Mouse (Mus musculus) cerebellum, adult 2 months (tissue): Measurements from ENCODE around the gene C330021F23Rik.

Experiments
- CTCF ChIP-seq: fragments of 200-500 bp; IDR thresholded peaks from 2 replicates; pipeline ENCODE4 v1.5.1; 2011; ENCODE audit warnings: low read depth, mild to moderate bottlenecking, control low read depth, low read length, moderate library complexity, borderline replicate concordance; ENCODE audit not compliant: insufficient read depth
- POLR2A ChIP-seq: fragments of 200-500 bp; IDR thresholded peaks from 2 replicates; pipeline ENCODE4 v1.6.1; 2011; ENCODE audit warnings: low read length, control low read depth, borderline replicate concordance; ENCODE audit not compliant: insufficient read depth

DNA sequence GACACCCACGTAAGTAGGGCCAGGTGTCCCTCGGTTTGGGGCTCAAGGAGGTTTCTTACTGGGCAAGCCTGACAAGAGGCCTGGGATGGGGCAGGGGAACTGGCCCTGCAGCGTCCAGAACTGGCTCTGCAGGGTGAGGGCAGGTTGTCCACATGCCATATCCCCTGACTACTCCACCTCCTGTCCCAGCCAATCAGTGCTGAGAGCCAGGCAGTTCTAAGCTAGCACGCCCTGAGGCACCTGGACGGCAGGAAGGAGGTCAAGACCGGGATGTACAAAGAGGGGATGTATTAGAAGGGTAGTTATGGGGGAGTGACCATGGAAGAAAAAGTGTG lies 42.0 kb downstream of the C330021F23Rik start:
- TF ChIP-seq CTCF: no peak
- TF ChIP-seq POLR2A: no peak
